Mouse (Mus musculus) adrenal gland, adult 18-20 months (tissue): ENCODE data around the gene Polrmt. TPM values are rescaled to one million over a fixed set of nuclear protein-coding genes. Genes with fewer than 3 reads are reported as not detected.

Experiments
- DNase-seq, 2 experiments: peaks; one replicate each; pipeline ENCODE4 v3.0.0; 2021 to 2022; ENCODE audit warnings: low spot score in 2 of 2
- total RNA-seq, 2 experiments: library from RNA; stranded (reverse); gene quantifications; 1 replicate in 1 of 2; 2 replicates in 1 of 2; pipeline ENCODE4 v1.2.3; 2021

Gene Polrmt
- total RNA-seq, 2 experiments from 2014 or later: 53.0 to 59.0 TPM

GRCm38 (mm10) chr10:79693580-79694378, 52.6 kb downstream of the Polrmt start:
- peak in 1 of 2 experiments; percentile 20 for DNase-seq

- no peak for DNase-seq
These were observed 54.3 kb downstream of the Polrmt start for GRCm38 (mm10) chr10:79691986-79692548.

- DNase-seq: no peak
These were observed 57.2 kb downstream of the Polrmt start for GRCm38 (mm10) chr10:79689178-79689577.

- no peak for DNase-seq
These were observed 57.7 kb downstream of the Polrmt start, which contains the start of gene Gzmm for GRCm38 (mm10) chr10:79688720-79689119. TSS of gene Gzmm (plus strand) at chr10:79689020.

- peak in 1 of 2 experiments; percentile 20 for DNase-seq
These were observed 58.9 kb downstream of the Polrmt start for GRCm38 (mm10) chr10:79687513-79687912.

GRCm38 (mm10) chr10:79686691-79687090, 59.7 kb downstream of the Polrmt start:
- no peak for DNase-seq

GRCm38 (mm10) chr10:79686219-79686618, 60.2 kb downstream of the Polrmt start:
- DNase-seq: no peak

Other genes starting within 250 kb of the Polrmt start
- 10 to 100 TPM; 13.3 to 35.7 TPM for gene Plpp2, start 212.8 kb downstream of the Polrmt start, total RNA-seq
- gene Mier2, start 191.4 kb downstream of the Polrmt start, total RNA-seq: 10 to 100 TPM; 32.5 to 34.2 TPM
- gene Theg, start 159.2 kb downstream of the Polrmt start, total RNA-seq: not detected
- gene C2cd4c, start 132.6 kb downstream of the Polrmt start, total RNA-seq: under 1 TPM; 0.07 to 0.13 TPM
- 1 to 10 TPM; 3.3 to 5.9 TPM for gene Shc2, start 108.7 kb downstream of the Polrmt start, total RNA-seq
- gene Odf3l2, start 100.8 kb downstream of the Polrmt start, total RNA-seq: not detected
- not detected for gene Madcam1, start 82.0 kb downstream of the Polrmt start, total RNA-seq
- 10 to 100 TPM; 29.6 to 34.4 TPM for gene Tpgs1, start 77.2 kb downstream of the Polrmt start, total RNA-seq
- 100 to 1,000 TPM in 1 of 2 experiments, 10 to 100 TPM in 1; 87.6 to 120 TPM for gene Cdc34, start 64.4 kb downstream of the Polrmt start, total RNA-seq
- gene Gzmm, start 57.6 kb downstream of the Polrmt start, total RNA-seq: 1 to 10 TPM; 1.2 to 1.3 TPM
- 100 to 1,000 TPM; 618 to 637 TPM for gene Bsg, start 42.1 kb downstream of the Polrmt start, total RNA-seq
- gene Hcn2, start 29.9 kb downstream of the Polrmt start, total RNA-seq: 1 to 10 TPM; 6.1 to 9.4 TPM
- under 1 TPM in 1 of 2 experiments, not detected in 1; 0.13 TPM for gene Fgf22, start 8.5 kb upstream of the Polrmt start, total RNA-seq
- 10 to 100 TPM; 47.4 to 51.1 TPM for gene Rnf126, start 20.4 kb upstream of the Polrmt start, total RNA-seq
- gene Fstl3, start 30.7 kb upstream of the Polrmt start, total RNA-seq: 10 to 100 TPM; 11.0 to 28.5 TPM
- gene Prss57, start 44.4 kb upstream of the Polrmt start, total RNA-seq: not detected
- gene Palm, start 47.0 kb upstream of the Polrmt start, total RNA-seq: 10 to 100 TPM; 59.4 to 62.2 TPM
- gene Misp, start 74.4 kb upstream of the Polrmt start, total RNA-seq: under 1 TPM; 0.60 to 0.74 TPM
- 100 to 1,000 TPM; 301 to 357 TPM for gene Ptbp1, start 107.8 kb upstream of the Polrmt start, total RNA-seq
- gene Prtn3, start 127.9 kb upstream of the Polrmt start, total RNA-seq: 1 to 10 TPM in 1 of 2 experiments, not detected in 1; 1.1 TPM
- 1 to 10 TPM; 1.4 to 2.8 TPM for gene Plppr3, start 128.1 kb upstream of the Polrmt start, total RNA-seq
- gene Elane, start 139.7 kb upstream of the Polrmt start, total RNA-seq: not detected
- gene Cfd, start 144.3 kb upstream of the Polrmt start, total RNA-seq: 1,000 to 10,000 TPM; 1,757 to 2,495 TPM
- gene Med16, start 162.3 kb upstream of the Polrmt start, total RNA-seq: 10 to 100 TPM; 32.7 to 40.7 TPM
- gene Gm26602, start 164.3 kb upstream of the Polrmt start, total RNA-seq: not detected
- gene Kiss1r, start 170.4 kb upstream of the Polrmt start, total RNA-seq: 1 to 10 TPM; 1.0 to 2.2 TPM
- 100 to 1,000 TPM in 1 of 2 experiments, 10 to 100 TPM in 1; 92.0 to 107 TPM for gene R3hdm4, start 174.6 kb upstream of the Polrmt start, total RNA-seq
- 1 to 10 TPM; 3.6 to 4.3 TPM for gene Arid3a, start 180.5 kb upstream of the Polrmt start, total RNA-seq
- 10 to 100 TPM; 37.2 to 40.1 TPM for gene Wdr18, start 213.6 kb upstream of the Polrmt start, total RNA-seq
- gene Grin3b, start 224.1 kb upstream of the Polrmt start, total RNA-seq: under 1 TPM in 1 of 2 experiments, not detected in 1; 0.19 TPM
- gene Tmem259, start 237.7 kb upstream of the Polrmt start, total RNA-seq: 100 to 1,000 TPM; 140 to 144 TPM
- gene Cnn2, start 242.0 kb upstream of the Polrmt start, total RNA-seq: 10 to 100 TPM; 28.5 to 49.0 TPM
- 10 to 100 TPM; 20.6 to 22.3 TPM for gene Abca7, start 249.9 kb upstream of the Polrmt start, total RNA-seq